Mouse (Mus musculus): ENCODE results near the gene Gm8108.
"Not testable (repeated sequence)": the region's sequence is repeated elsewhere in the genome, so short reads cannot be mapped to it uniquely, and the experiment has no call there.

Gm8108 gene

DNA sequence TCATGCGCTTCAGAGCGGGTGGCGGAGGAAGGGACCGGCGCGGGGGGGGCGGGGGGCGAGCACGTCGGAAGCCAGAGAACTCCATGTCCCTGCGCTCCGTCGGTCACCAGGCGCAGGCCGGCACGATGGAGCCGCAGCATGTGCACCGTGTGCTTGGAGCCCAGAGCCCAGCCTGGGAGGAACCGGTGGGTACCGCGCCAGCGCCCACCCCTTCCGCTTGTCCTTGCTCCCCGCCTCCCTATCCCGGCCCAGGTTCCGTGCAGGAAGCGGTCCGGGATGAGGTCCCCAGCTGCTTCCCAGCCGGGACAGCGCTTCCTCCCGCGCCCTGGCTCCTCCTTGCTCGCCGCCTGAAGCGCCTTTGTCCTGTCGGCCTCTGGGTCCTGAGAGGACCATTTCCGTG, at the start of gene Gm8108:
Gene Gm8108 (plus strand): TSS at position 101 of the 400 bp plus-strand sequence.
- in situ Hi-C loops (cut with MboI), result not testable (repeated sequence)

DNA sequence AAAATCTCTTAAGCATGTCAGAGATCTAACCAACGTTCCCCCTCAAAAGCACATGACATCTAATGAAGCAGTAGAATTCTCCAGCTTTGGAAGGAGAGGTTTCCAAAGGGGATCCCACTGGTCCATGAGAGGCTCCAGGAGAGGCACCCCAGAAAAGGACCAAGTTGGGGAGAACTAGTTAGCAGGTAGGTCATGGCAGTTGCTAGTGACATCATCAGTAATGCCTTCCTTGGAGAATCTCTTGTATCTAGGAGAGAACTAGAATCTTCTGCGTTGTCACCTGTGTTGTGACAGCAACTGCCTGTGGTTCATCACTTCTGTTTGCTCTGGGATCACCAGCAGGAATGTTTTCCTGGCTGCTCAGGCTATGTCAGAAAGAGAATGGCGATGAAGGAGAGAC, 26.5 kb upstream of the Gm8108 start, which contains the start of gene Gm3115:
Gene Gm3115 (plus strand): TSS at position 301 of the 400 bp plus-strand sequence.
- in situ Hi-C loops (cut with MboI), result not testable (repeated sequence)

DNA sequence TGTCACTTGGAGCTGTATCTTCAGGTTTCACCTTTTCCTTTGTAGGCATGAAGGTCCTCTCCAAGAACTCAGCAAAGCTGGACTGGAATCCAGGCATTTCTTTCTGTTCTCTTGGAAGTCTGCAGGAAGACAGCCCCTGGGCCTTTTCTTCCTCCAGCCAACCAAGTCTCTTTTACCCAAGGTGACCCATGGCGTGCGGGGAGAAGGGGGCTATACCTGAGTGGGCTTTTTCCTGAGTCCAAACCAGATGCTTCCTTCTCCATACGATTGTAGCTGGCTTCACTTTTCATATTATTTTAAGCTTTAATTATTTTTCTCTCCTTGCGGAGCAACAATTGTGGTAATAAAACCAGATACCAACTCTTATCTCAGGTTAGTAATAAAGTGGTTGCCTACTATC, 31.3 kb downstream of the Gm8108 start:
- in situ Hi-C loops (cut with MboI), result not testable (repeated sequence)

DNA sequence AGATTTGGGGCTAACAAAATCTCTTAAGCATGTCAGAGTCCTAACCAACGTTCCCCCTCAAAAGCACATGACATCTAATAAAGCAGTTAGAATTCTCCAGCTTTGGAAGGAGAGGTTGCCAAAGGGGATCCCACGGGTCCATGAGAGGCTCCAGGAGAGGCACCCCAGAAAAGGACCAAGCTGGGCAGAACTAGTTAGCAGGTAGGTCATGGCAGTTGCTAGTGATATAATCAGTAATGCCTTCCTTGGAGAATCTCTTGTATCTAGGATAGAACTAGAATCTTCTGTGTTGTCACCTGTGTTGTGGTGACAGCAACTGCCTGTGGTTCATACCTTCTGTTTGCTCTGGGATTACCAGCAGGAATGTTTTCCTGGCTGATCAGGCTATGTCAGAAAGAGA, 54.4 kb downstream of the Gm8108 start, which contains the start of gene Gm3127:
Gene Gm3127 (plus strand): TSS at position 301 of the 400 bp plus-strand sequence.
- in situ Hi-C loops (cut with MboI), result not testable (repeated sequence)

DNA sequence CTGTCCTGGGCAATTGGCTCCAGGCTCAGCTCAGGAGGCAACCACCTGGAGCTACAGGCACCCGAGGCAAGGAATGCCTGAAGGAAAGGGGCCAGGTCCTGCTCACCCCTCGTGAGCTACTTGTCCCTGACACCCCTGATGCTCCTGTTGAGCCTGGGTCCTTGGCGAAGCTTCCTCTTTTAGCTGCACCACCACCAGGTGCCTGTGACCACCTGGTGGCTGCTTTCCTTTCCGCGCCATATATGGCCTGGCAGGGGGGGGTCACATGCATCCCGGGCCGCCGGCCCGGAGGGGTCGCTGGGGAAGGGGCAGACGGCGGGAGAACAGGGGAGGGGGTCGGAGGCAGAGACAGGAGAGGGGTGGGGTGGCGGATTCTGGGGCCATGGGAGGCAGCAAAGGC, 71.7 kb downstream of the Gm8108 start:
- in situ Hi-C loops (cut with MboI), result not testable (repeated sequence)
